Mouse (Mus musculus) inflammation-experienced regulatory T-cells (primary cell): ENCODE results near the gene Men1. TPM values are rescaled to one million over a fixed set of nuclear protein-coding genes. Genes with fewer than 3 reads are reported as not detected.

ENCODE experiments used
- polyA plus RNA-seq, 2 experiments: library from polyadenylated mRNA; unstranded; fragments of 100-300 nt; shearing (Covaris generic); gene quantifications; one replicate each; pipeline ENCODE4 v1.2.1; 2017

The Men1 gene
- polyA plus RNA-seq, result 10 to 100 TPM; 48.2 to 74.8 TPM

DNA sequence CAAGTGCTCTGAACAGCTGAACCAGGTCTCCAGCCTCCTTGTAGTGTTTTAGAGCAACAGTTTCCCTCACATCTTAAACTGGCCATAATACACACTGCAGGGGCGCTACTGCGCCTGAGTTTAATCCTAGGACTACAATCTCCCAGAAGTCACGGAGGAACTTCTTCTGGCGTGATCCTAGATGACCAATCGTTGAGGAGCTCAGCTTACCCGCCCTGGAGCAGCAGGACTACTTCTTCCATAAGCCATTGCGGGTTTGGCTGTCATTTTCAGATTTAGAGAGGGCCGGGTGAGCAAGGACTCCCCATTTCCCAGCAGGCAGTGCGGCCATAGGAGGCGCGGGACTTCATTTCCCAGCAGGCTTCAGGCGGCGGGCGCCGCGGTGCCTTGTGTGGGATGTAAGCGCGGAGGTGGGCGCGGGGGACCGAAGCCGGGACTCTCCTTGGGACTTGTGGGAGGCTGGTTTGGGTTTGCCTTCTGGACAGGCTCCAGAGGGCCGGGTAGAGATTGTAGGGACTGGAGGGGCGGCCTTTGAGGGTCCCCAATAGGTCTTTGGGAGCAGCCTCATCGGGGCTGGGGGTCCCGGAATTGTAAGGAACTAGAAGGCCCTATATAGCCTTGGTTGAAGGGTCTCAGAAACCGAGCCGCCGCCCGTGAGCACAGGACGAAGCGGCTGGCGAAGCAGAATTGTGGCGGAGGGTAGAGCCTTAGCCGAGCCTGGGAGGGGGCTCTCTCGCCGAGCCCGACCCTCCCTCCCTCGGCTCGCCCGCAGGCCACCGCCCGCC lies at the start of gene Men1:
Men1 (plus strand) TSS at position 307 of the 785 bp plus-strand sequence.

DNA sequence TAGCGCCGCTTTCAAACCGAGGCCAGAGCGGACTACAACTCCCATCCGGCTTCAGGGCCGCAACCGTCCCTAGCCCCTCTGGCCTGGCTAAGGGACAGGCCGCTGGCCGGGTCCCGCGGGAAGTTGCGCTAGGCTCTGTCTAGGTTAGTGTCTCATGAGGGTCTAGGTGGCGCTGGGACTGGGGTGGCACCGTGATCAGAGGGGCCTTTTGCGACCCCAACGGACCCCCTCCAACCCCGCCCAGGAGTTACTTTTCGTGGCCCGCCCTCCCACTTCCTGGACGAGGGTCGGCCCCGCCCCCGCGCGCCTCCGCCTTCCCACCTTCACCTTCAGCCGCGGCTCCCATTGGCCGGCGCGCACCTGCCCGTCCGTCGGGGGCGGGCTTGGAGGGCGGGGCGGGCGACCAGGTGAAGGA lies 28.6 kb upstream of the Men1 start, which contains the start of gene Cdc42bpg:
Cdc42bpg (plus strand) TSS at position 320 of the 415 bp plus-strand sequence.

DNA sequence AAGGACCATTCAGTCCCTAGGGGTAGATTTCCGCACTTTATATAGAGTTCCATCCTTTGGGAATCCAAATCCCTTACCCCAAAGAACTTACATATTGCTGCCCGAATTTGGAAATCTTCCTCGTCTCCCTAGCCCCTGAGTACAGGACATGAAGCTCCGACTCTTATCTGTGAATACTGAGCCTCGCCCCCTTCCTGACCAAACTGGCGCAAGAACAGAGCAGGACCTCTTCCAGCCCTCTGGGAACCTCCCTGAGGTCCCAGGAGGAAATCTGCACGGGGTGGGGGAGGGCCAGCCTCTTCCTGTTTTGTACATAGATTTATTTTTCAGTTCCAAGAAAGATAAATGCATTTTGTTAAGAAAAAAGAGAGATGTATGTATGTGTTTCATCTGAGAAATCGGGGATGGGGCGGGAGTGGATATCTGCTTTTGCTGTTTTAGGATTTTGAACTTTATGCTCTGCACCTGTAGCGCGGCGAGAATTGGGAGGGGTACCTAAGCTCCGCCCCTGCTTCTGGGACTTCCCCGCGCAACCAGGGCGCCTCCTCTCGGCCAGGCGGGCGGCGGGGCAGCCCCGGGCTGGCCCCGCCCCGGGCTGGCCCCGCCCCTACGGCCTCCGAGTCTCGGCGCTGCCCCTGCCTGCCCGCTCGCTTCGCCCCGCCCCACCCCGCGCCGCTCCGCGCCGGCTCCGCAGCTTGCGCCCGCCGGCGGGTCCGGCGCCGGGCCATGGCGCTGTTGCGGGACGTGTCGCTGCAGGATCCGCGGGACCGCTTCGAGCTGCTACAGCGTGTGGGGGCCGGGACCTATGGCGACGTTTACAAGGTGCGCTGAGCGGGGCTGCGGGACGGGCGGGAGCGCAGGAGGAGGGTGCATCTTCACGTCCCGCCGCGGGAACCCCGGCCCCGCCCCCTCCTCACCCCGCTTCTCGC lies 6.0 kb downstream of the Men1 start, which contains the start of gene Map4k2:
Map4k2 (plus strand) TSS at position 612 of the 929 bp plus-strand sequence.

DNA sequence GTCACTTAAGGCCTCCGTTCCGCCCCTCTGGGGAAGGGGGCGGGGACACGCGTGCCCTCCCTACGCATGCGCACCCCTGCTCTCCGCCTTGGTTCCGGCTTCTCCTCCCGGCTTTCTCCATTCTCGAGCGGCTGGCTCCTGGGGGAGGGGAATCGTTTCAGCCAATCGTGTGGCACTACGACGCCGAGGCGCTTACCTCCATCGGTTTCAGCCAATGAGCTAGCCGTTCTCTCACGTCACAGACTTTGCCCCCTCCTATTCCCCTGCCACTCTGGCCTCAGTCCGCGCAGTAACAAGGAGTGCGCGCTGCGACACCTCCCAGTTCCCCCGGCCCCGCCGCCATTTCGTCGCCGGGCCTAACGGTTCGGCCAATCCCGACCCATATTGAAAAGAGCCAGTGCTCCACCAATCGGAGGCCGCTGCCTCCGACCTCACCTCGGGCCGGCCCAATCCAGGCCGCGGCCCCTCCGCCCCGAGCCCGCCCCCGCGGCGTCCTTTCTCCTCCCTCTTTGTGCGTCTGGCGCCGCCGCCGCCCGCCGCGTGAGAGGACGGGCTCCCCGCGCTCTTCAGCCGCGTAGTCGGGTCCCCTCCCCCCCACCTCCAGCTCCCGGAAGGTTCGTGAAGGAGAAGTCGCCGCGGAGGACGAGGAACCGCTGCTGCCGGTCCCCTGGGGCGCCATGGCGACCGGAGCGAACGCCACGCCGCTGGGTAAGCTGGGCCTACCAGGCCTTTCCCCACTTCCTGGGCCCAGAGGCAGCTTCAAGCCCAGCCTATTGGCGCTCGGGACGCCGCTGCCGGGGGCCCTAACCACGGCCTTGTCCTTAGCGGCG lies 28.8 kb downstream of the Men1 start, which contains the start of gene Sf1:
Sf1 (plus strand) TSS at position 280 of the 830 bp plus-strand sequence.

DNA sequence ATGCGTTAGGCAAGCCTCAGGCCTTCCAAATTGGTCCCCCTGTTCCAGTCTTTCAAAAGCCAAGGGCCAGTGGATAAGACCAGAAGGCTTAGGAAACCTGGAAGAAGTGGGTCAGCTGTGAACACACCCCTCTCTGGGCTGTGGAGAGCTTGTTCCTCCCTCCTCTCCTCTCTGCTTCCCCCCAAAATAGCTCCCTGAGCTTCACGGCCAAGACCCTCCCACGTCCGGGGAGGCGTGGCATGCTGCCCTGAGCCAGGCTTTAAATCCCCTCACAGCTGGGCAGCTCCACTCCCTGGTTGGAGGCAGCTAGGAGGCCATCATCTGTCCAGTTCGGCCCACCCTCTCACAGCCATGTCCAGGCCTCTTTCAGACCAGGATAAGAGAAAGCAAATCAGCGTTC lies 49.3 kb downstream of the Men1 start, which contains the start of gene Pygm:
Pygm (plus strand) TSS at position 272 of the 400 bp plus-strand sequence.

Other genes starting within 250 kb of the Men1 start
- 1 to 10 TPM in 1 of 2 experiments, not detected in 1; 1.9 TPM for gene Cdca5, start 250.0 kb upstream of the Men1 start, polyA plus RNA-seq
- 1 to 10 TPM in 1 of 2 experiments, not detected in 1; 1.3 TPM for gene AC131692.1, start 240.6 kb upstream of the Men1 start, polyA plus RNA-seq
- 1 to 10 TPM in 1 of 2 experiments, under 1 TPM in 1; 0.14 to 1.2 TPM for gene Naaladl1, start 229.2 kb upstream of the Men1 start, polyA plus RNA-seq
- gene Sac3d1, start 216.3 kb upstream of the Men1 start, polyA plus RNA-seq, result 10 to 100 TPM; 17.7 to 37.8 TPM
- gene Snx15, start 206.7 kb upstream of the Men1 start, polyA plus RNA-seq, result 10 to 100 TPM; 29.5 to 41.7 TPM
- gene Batf2, start 194.0 kb upstream of the Men1 start, polyA plus RNA-seq, result not detected
- gene Arl2, start 193.4 kb upstream of the Men1 start, polyA plus RNA-seq, result 10 to 100 TPM; 18.3 to 30.3 TPM
- gene Majin, start 150.6 kb upstream of the Men1 start, polyA plus RNA-seq, result 1 to 10 TPM in 1 of 2 experiments, not detected in 1; 1.2 TPM
- gene Gpha2, start 108.6 kb upstream of the Men1 start, polyA plus RNA-seq, result not detected
- 10 to 100 TPM; 21.9 to 26.7 TPM for gene Ppp2r5b, start 99.1 kb upstream of the Men1 start, polyA plus RNA-seq
- 10 to 100 TPM; 23.5 to 31.5 TPM for gene Atg2a, start 93.3 kb upstream of the Men1 start, polyA plus RNA-seq
- 10 to 100 TPM; 22.3 to 27.6 TPM for gene Ehd1, start 58.3 kb upstream of the Men1 start, polyA plus RNA-seq
- under 1 TPM; 0.11 to 0.46 TPM for gene Cdc42bpg, start 28.5 kb upstream of the Men1 start, polyA plus RNA-seq
- gene Map4k2, start 6.2 kb downstream of the Men1 start, polyA plus RNA-seq, result 100 to 1,000 TPM; 153 to 184 TPM
- gene Sf1, start 28.7 kb downstream of the Men1 start, polyA plus RNA-seq, result 100 to 1,000 TPM; 262 to 306 TPM
- 1 to 10 TPM; 3.0 to 3.4 TPM for gene Pygm, start 49.4 kb downstream of the Men1 start, polyA plus RNA-seq
- gene Rasgrp2, start 64.4 kb downstream of the Men1 start, polyA plus RNA-seq, result 100 to 1,000 TPM; 141 to 333 TPM
- gene Nrxn2, start 83.8 kb downstream of the Men1 start, polyA plus RNA-seq, result under 1 TPM; 0.28 to 0.58 TPM
- gene Slc22a12, start 208.1 kb downstream of the Men1 start, polyA plus RNA-seq, result not detected